Mouse (Mus musculus): Measurements from ENCODE around the gene Sf3b1.

DNA sequence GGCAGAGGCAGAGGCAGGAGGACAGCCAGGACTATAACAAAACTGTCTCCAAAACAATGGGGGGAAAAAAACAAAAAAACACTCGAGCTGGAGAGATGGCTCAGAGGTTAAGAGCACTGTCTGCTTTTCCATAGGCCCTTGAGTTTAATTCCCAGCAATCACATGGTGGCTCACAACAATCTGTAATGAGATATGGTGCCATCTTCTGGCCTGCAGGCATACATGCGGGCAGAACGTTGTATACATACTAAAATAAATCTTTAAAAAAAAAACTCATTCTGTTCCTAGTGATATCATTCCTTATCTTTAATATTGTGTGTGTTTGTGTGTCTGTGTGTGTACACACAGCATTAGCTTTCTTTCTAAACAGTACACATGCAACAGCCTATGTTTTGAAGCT is 14.8 kb downstream of the Sf3b1 start:
- TF ChIP-seq CTCF (IDR thresholded peaks at IDR 0.05; ENCODE audit: extremely low read depth, insufficient read depth, insufficient read length, insufficient replicate concordance) (no peak), POLR2A (IDR thresholded peaks at IDR 0.05; ENCODE audit: low read depth, low read length) (no peak)

All from spleen, adult 2 months (tissue).